Mouse (Mus musculus): ENCODE results near the gene Swi5. TPM values are rescaled to one million over a fixed set of nuclear protein-coding genes. Genes with fewer than 3 reads are reported as not detected.
A peak's percentile ranks its signal among the peaks of the same experiment; 100 is the strongest.
"Not testable (repeated sequence)": the region's sequence is repeated elsewhere in the genome, so short reads cannot be mapped to it uniquely, and the experiment has no call there.

Gene Swi5
- total and polyA plus RNA-seq, 3 experiments, result 150 to 488 (median 432) TPM

DNA sequence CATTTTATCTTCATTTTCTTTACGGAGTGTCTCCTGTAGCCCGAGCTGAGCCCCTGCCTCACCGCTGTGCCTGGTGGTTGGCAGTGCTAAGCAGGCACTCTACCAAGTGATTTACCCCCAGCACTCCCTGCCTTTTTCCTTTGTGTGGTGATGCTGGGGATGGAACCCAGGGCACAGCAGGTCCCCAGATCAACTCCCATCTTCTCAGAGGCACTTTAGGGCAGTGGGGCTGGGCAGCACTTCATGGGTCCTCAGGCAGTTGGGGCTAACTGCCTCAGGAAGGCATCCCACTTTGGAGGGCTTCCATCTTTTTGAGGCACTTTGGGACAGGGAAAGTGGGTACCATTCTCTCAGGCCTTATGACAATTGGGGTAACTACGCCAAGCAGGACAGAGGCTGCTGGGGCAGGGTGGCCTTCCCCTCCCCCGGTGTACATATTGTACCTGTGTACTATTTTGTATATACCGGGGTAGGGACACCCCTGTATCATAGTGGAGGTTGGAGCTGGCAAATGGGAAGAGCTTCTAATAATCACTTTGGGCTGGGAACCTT lies 19.4 kb upstream of the Swi5 start:
- Histone ChIP-seq H3K4me1 (ENCODE audit: insufficient read depth, low read depth, low read length) (peaks cover 11% of the 10 kb centered on the region), H3K4me3 (ENCODE audit: low read depth, low read length) (no peak overlapping the region), H3K27me3 (ENCODE audit: insufficient read depth, low read length) (peaks cover 14% of the 10 kb centered on the region), H3K9me3 (replicated peaks) (no peaks in the 10 kb centered on the region), H3K36me3 (replicated peaks) (peaks cover 80% of the 10 kb centered on the region)
- ATAC-seq (ENCODE audit: extremely low read depth, insufficient number of reproducible peaks, low FRiP score, poor library complexity, severe bottlenecking) (no peak), DNase-seq (ENCODE audit: low spot score) (no peak)
- TF ChIP-seq GATA1 (IDR thresholded peaks at IDR 0.05; ENCODE audit: borderline replicate concordance, low read length), result no peak
- no peak for TF ChIP-seq CTCF (IDR thresholded peaks at IDR 0.05; ENCODE audit: low read depth, low read length)
- no peak for TF ChIP-seq TAL1 (conservative IDR thresholded peaks at IDR 0.05; ENCODE audit: low read depth, low read length)
- TF ChIP-seq GATA2 (IDR thresholded peaks at IDR 0.05; ENCODE audit: borderline replicate concordance, low read depth, low read length), result no peak
- TF ChIP-seq POLR2AphosphoS5 (IDR thresholded peaks at IDR 0.05; ENCODE audit: insufficient replicate concordance, low read depth, low read length), result no peak

DNA sequence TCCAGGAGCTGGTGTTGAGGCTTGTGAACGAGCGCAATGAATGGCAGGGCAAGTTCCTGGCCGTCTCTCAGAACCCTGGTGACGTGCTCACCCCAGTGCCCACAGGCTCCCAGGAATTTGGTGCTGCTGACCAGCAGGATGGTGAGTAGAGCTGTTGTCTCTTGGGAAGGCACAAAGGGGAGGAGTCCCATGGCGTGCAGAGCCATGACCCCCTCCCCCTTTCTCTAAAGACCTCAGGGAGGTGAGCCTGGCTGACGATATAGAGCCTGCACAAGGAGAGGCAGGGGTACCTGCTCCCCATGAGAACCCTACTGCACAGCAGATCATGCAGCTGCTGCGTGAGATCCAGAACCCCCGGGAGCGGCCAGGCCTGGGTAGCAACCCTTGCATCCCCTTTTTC lies 18.3 kb upstream of the Swi5 start:
- Histone ChIP-seq H3K36me3 (replicated peaks) (peaks cover 92% of the 10 kb centered on the region), H3K4me3 (ENCODE audit: low read depth, low read length) (no peak overlapping the region)

DNA sequence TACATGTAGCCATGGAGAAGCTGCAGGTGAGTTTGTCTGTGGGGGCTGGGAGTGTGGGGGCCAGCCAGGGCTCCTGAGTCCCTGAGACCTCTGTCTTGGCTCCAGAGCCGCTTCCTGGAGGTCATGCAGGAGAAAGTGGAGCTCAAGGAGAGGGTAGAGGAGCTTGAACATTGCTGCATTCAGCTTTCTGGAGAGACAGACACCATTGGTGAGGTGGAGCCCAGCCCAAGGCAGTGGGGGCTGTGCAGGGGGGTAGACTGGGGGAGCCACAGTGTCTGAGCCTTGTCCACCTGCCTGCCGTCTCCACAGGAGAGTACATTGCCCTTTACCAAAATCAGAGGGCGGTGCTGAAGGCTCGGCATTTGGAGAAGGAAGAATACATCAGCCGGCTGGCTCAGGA lies 17.8 kb upstream of the Swi5 start:
- no peak for DNase-seq (ENCODE audit: low spot score)
- H3K4me3 ChIP-seq (ENCODE audit: low read depth, low read length), result no peak overlapping the region
- H3K27me3 ChIP-seq (ENCODE audit: insufficient read depth, low read length), result peaks cover 5% of the 10 kb centered on the region; the same call in 1 of the 2 replicates
- ATAC-seq (ENCODE audit: extremely low read depth, insufficient number of reproducible peaks, low FRiP score, poor library complexity, severe bottlenecking), result no peak
- TF ChIP-seq TAL1 (conservative IDR thresholded peaks at IDR 0.05; ENCODE audit: low read depth, low read length) (no peak), CTCF (IDR thresholded peaks at IDR 0.05; ENCODE audit: low read depth, low read length) (no peak), GATA2 (IDR thresholded peaks at IDR 0.05; ENCODE audit: borderline replicate concordance, low read depth, low read length) (no peak), POLR2AphosphoS5 (IDR thresholded peaks at IDR 0.05; ENCODE audit: insufficient replicate concordance, low read depth, low read length) (no peak), GATA1 (IDR thresholded peaks at IDR 0.05; ENCODE audit: borderline replicate concordance, low read length) (no peak)
- H3K36me3 ChIP-seq (replicated peaks), result peaks cover 96% of the 10 kb centered on the region
- no peaks in the 10 kb centered on the region for H3K4me1 ChIP-seq (ENCODE audit: insufficient read depth, low read depth, low read length)
- no peaks in the 10 kb centered on the region for H3K9me3 ChIP-seq (replicated peaks)

More for the DNA sequence above, 18.3 kb upstream of the Swi5 start:
- DNase-seq (ENCODE audit: low spot score), result no peak
- no peaks in the 10 kb centered on the region for H3K9me3 ChIP-seq (replicated peaks)
- no peak for ATAC-seq (ENCODE audit: extremely low read depth, insufficient number of reproducible peaks, low FRiP score, poor library complexity, severe bottlenecking)
- H3K4me1 ChIP-seq (ENCODE audit: insufficient read depth, low read depth, low read length), result peaks cover 2% of the 10 kb centered on the region
- TF ChIP-seq GATA2 (IDR thresholded peaks at IDR 0.05; ENCODE audit: borderline replicate concordance, low read depth, low read length) (no peak), CTCF (IDR thresholded peaks at IDR 0.05; ENCODE audit: low read depth, low read length) (no peak), TAL1 (conservative IDR thresholded peaks at IDR 0.05; ENCODE audit: low read depth, low read length) (no peak), POLR2AphosphoS5 (IDR thresholded peaks at IDR 0.05; ENCODE audit: insufficient replicate concordance, low read depth, low read length) (no peak), GATA1 (IDR thresholded peaks at IDR 0.05; ENCODE audit: borderline replicate concordance, low read length) (no peak)
- peaks cover 6% of the 10 kb centered on the region for H3K27me3 ChIP-seq (ENCODE audit: insufficient read depth, low read length)

DNA sequence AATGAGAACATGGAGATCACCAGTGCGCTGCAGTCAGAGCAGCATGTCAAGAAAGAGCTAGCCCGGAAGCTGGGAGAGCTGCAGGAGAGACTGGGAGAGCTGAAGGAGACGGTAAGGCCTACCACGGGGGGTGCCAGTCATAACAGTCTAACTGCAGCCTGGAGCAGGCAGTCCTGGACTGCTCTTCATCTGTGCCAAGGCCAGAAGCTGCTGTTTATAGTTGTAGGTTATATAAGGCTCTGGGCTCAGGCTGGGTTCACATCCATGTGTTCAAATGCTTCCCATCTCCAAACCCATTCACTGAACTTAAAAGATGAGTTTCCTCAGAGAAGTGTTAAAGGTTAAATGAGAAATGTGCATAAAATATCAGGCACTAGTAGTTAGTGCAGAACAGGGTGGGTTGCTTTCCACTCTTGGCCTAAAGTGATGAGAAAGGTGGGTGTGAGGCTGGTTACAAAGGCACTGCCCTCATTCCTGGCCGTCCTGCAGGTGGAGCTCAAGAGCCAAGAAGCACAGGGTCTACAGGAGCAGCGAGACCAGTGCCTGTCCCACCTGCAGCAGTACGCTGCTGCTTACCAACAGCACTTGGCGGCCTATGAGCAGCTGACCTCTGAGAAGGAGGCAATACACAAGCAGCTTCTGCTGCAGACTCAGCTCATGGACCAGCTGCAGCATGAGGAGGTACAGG lies 16.4 kb upstream of the Swi5 start:
- Histone ChIP-seq H3K4me3 (ENCODE audit: low read depth, low read length) (no peak overlapping the region), H3K9me3 (replicated peaks) (no peaks in the 10 kb centered on the region), H3K36me3 (replicated peaks) (peaks cover 99% of the 10 kb centered on the region), H3K4me1 (ENCODE audit: insufficient read depth, low read depth, low read length) (no peaks in the 10 kb centered on the region), H3K27me3 (ENCODE audit: insufficient read depth, low read length) (no peaks in the 10 kb centered on the region; the same call in 1 of the 2 replicates)
- TF ChIP-seq TAL1 (conservative IDR thresholded peaks at IDR 0.05; ENCODE audit: low read depth, low read length) (no peak), CTCF (IDR thresholded peaks at IDR 0.05; ENCODE audit: low read depth, low read length) (peak; percentile 71)
- no peak for ATAC-seq (ENCODE audit: extremely low read depth, insufficient number of reproducible peaks, low FRiP score, poor library complexity, severe bottlenecking)
- peak; percentile 37 for DNase-seq (ENCODE audit: low spot score)

DNA sequence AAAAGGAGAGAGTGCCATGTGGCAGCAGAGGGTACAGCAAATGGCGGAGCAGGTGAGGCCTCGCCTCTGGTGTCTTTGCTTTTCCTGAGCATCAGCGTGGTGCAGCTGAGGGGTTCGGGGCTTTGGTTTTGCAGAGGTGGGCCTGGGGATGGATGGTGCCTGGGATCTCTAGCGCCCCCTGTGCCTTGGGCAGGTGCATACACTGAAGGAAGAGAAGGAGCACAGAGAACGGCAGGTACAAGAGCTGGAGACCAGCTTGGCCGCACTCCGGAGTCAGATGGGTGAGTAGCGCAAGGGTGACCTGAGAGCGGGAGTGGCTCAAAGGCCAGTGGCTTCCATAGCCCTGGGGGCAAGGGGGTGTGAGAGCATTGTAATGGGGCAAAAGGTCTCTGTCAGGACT lies 15.1 kb upstream of the Swi5 start:
- Histone ChIP-seq H3K4me3 (ENCODE audit: low read depth, low read length) (no peak overlapping the region), H3K4me1 (ENCODE audit: insufficient read depth, low read depth, low read length) (no peaks in the 10 kb centered on the region), H3K9me3 (replicated peaks) (no peaks in the 10 kb centered on the region), H3K36me3 (replicated peaks) (peaks cover 99% of the 10 kb centered on the region), H3K27me3 (ENCODE audit: insufficient read depth, low read length) (no peaks in the 10 kb centered on the region; the same call in 1 of the 2 replicates)
- DNase-seq (ENCODE audit: low spot score), result no peak
- TF ChIP-seq GATA1 (IDR thresholded peaks at IDR 0.05; ENCODE audit: borderline replicate concordance, low read length) (no peak), CTCF (IDR thresholded peaks at IDR 0.05; ENCODE audit: low read depth, low read length) (peak; percentile 28; the same call in 1 of the 2 replicates)
- ATAC-seq (ENCODE audit: extremely low read depth, insufficient number of reproducible peaks, low FRiP score, poor library complexity, severe bottlenecking), result no peak

DNA sequence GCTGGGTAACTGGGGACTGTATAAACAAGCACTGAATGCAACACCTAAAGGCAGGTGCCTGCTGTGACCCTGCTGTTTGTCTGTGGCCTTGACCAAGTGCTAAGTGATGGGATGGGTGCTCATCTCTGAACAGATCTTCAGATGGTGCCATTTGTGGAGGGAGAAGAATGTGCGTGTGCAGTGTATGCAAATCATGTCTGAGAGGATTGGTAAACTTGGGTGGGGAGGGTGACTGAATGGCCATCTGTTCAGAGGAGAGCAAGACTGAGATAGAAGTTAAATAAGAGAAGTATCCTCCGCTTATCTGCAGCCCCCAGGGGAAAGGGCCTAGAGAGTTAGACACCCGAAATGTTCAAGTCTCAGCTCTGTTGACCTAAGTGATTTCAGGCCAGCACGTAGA lies 11.6 kb upstream of the Swi5 start:
- peaks cover 9% of the 10 kb centered on the region for H3K4me1 ChIP-seq (ENCODE audit: insufficient read depth, low read depth, low read length)
- H3K36me3 ChIP-seq (replicated peaks), result peaks cover 94% of the 10 kb centered on the region

DNA sequence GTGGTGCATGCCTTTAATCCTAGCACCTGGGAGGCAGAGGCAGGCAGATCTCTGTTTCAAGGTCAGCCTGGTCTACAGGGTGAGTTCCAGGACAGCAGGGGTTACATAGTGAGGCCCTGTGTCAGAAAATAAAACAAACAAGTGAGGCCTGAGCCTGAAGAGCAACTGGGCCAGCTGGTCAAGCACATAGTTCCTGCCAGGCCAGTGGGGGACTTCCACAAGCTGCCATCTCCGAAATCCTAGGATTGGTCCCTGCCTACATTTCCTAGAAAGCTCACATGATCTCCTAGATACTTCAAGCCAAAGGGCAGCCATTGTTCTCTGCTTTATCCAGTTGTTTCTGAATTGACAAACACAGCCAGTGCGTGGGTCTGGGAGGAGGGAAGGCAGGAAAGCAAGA lies 8.0 kb upstream of the Swi5 start:
- not testable (repeated sequence) for H3K4me3 ChIP-seq (ENCODE audit: low read depth, low read length); DNase-seq (ENCODE audit: low spot score); H3K27me3 ChIP-seq (ENCODE audit: insufficient read depth, low read length); ATAC-seq (ENCODE audit: extremely low read depth, insufficient number of reproducible peaks, low FRiP score, poor library complexity, severe bottlenecking); H3K9me3 ChIP-seq (replicated peaks)
- Histone ChIP-seq H3K36me3 (replicated peaks) (peaks cover 94% of the 10 kb centered on the region), H3K4me1 (ENCODE audit: insufficient read depth, low read depth, low read length) (peaks cover 21% of the 10 kb centered on the region)

More for the DNA sequence above, 11.6 kb upstream of the Swi5 start:
- H3K4me3 ChIP-seq (ENCODE audit: low read depth, low read length), result no peak overlapping the region
- DNase-seq (ENCODE audit: low spot score) (no peak), ATAC-seq (ENCODE audit: extremely low read depth, insufficient number of reproducible peaks, low FRiP score, poor library complexity, severe bottlenecking) (no peak)
- no peak for TF ChIP-seq TAL1 (conservative IDR thresholded peaks at IDR 0.05; ENCODE audit: low read depth, low read length)
- no peak for TF ChIP-seq GATA1 (IDR thresholded peaks at IDR 0.05; ENCODE audit: borderline replicate concordance, low read length)
- no peak for TF ChIP-seq POLR2AphosphoS5 (IDR thresholded peaks at IDR 0.05; ENCODE audit: insufficient replicate concordance, low read depth, low read length)
- no peak for TF ChIP-seq CTCF (IDR thresholded peaks at IDR 0.05; ENCODE audit: low read depth, low read length)
- TF ChIP-seq GATA2 (IDR thresholded peaks at IDR 0.05; ENCODE audit: borderline replicate concordance, low read depth, low read length), result no peak
- peaks cover 2% of the 10 kb centered on the region; the same call in 1 of the 2 replicates for H3K27me3 ChIP-seq (ENCODE audit: insufficient read depth, low read length)
- no peaks in the 10 kb centered on the region for H3K9me3 ChIP-seq (replicated peaks)
